Comparison of ENCODE assay signal across 21 mouse cellular contexts in genomic region chr14:48514620-48515019, GRCm38 (mm10).
DNase-seq lines count a peak whose midpoint lies in the region; TF ChIP-seq lines count a peak whose summit lies in the region.
"Had no signal": no experiment of that assay in that cellular context is flagged by ENCODE, and none has a peak within 500 bp of the region (broad histone marks: within the 10 kb centered on the region; RNA-seq: fewer than 3 reads in every experiment).

No protein-coding gene starts in this region.

- 57% methylated on average over 7 of the region's 7 CpGs for WGBS in heart, adult 2 months

- H3K27me3 ChIP-seq in heart, adult 2 months (ENCODE audit: control insufficient read depth, insufficient read depth, low read length): no peaks in the 10 kb centered on the region
- H3K27me3 ChIP-seq: embryonic facial prominence, embryonic 12.5 days; megakaryocyte, embryonic 14.5 days had no signal

- no peak for TF ChIP-seq CTCF in heart, adult 2 months (IDR thresholded peaks at IDR 0.05)

- no peaks in the 10 kb centered on the region for H3K79me2 ChIP-seq in heart, adult 2 months (replicated peaks; ENCODE audit: control insufficient read depth, insufficient read depth, low read length)

- H3K4me1 ChIP-seq in heart, adult 2 months (ENCODE audit: control insufficient read depth, insufficient read depth, low read length): no peaks in the 10 kb centered on the region
- H3K4me1 ChIP-seq: embryonic facial prominence, embryonic 12.5 days had no signal

- no peak overlapping the region for H3K27ac ChIP-seq in heart, adult 2 months
- H3K27ac ChIP-seq: embryonic facial prominence, embryonic 12.5 days; hindbrain, embryonic 10.5 days; limb, embryonic 10.5 days; neural tube, embryonic 13.5 days had no signal

- TF ChIP-seq POLR2A in heart, adult 2 months (IDR thresholded peaks at IDR 0.05; ENCODE audit: insufficient read depth, low read depth, low read length): no peak

- no peak for TF ChIP-seq EP300 in heart, adult 2 months (IDR thresholded peaks at IDR 0.05; ENCODE audit: insufficient read depth, low read depth, low read length)

- intact Hi-C loops in heart, adult 2 months (cut with DNase I): no loop called here

- H3K4me3 ChIP-seq in heart, adult 2 months: no peak overlapping the region
- H3K4me3 ChIP-seq: embryonic facial prominence, embryonic 12.5 days; erythroblast, embryonic 14.5 days; hindbrain, embryonic 10.5 days; limb, embryonic 10.5 days; megakaryocyte, embryonic 14.5 days; neural tube, embryonic 13.5 days had no signal

- no peak overlapping the region for H3K9ac ChIP-seq in heart, adult 2 months (ENCODE audit: low read depth, low read length)
- H3K9ac ChIP-seq: embryonic facial prominence, embryonic 12.5 days; neural tube, embryonic 13.5 days had no signal

- peak; percentile 43 for DNase-seq in adrenal gland, postnatal 10 days
- DNase-seq in adrenal gland, postnatal 36 days: no peak
- DNase-seq in heart, adult 11 months: peak; percentile 84
- no peak for DNase-seq in heart, postnatal 4 days
- DNase-seq in right cerebral cortex, postnatal 10 days (ENCODE audit: low spot score in 2 of 2): peak; percentile 29 to 33
- DNase-seq in right cerebral cortex, adult 18-20 months: no peak
- no peak for DNase-seq in urinary bladder, postnatal 10 days (ENCODE audit: low spot score)
- DNase-seq in heart, adult 2 months: no peak
- DNase-seq: adrenal gland, adult 8-10 months; gastrocnemius, postnatal 14 days; kidney, adult 9 months; kidney, postnatal 25 days; lung, adult 18-20 months; spleen, adult 18-20 months; thymus, postnatal 4 days had no signal

- no peaks in the 10 kb centered on the region; the same call in 1 of the 2 replicates for H3K36me3 ChIP-seq in heart, adult 2 months (ENCODE audit: control insufficient read depth, insufficient read depth, low read length)

Comparison
In these comparisons a context has a peak if more than half of its experiments do, and no peak if none do; other contexts are left out.
1. DNase-seq: peak in adrenal gland, postnatal 10 days (single experiment), heart, adult 11 months (single experiment) and right cerebral cortex, postnatal 10 days (2 of 2); none in adrenal gland, postnatal 36 days (0 of 2), heart, postnatal 4 days (single experiment), right cerebral cortex, adult 18-20 months (single experiment), urinary bladder, postnatal 10 days (single experiment) and heart, adult 2 months (0 of 2).